Mouse (Mus musculus): ENCODE data around the gene Dnah17.

- TF ChIP-seq CTCF (IDR thresholded peaks at IDR 0.05) (no peak), EP300 (IDR thresholded peaks at IDR 0.05) (no peak)
Measured at GRCm38 (mm10) chr11:118009865-118010571, 120.4 kb downstream of the Dnah17 start.
